Mouse (Mus musculus): ENCODE data around the gene Trabd2b. TPM values are rescaled to one million over a fixed set of nuclear protein-coding genes. Genes with fewer than 3 reads are reported as not detected.

The Trabd2b gene
- polyA plus RNA-seq, 1 experiment from 2014 or later, result 2.0 TPM

DNA sequence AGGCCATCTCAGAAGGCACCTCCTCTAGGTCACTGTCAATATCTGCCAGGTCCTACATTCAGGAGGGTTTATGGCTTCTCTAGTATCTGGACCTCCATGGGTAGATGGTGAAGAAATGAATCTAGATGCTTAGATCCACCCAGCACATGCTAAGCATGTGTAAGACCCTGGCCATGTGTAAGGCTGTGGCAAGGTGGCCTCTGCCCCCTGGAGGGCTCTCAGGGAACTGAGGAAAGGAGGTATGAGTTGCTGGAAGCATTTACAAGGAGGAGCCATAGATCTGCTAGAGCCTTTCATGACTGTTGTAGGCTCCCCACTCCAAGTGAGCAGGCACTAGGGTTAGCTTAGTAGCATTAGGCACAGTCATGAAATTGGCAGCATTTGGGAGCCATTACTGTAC lies 192.6 kb downstream of the Trabd2b start:
- Histone ChIP-seq H3K36me3 (no peaks in the 10 kb centered on the region), H3K4me3 (no peak overlapping the region), H3K9me3 (no peaks in the 10 kb centered on the region), H3K27ac (no peak overlapping the region), H3K9ac (no peak overlapping the region), H3K4me2 (replicated peaks) (no peak overlapping the region), H3K4me1 (peaks cover 29% of the 10 kb centered on the region), H3K27me3 (peaks cover 96% of the 10 kb centered on the region)
- ATAC-seq (ENCODE audit: low FRiP score, low read depth), result peak; percentile 18; the same call in 1 of the 2 replicates

DNA sequence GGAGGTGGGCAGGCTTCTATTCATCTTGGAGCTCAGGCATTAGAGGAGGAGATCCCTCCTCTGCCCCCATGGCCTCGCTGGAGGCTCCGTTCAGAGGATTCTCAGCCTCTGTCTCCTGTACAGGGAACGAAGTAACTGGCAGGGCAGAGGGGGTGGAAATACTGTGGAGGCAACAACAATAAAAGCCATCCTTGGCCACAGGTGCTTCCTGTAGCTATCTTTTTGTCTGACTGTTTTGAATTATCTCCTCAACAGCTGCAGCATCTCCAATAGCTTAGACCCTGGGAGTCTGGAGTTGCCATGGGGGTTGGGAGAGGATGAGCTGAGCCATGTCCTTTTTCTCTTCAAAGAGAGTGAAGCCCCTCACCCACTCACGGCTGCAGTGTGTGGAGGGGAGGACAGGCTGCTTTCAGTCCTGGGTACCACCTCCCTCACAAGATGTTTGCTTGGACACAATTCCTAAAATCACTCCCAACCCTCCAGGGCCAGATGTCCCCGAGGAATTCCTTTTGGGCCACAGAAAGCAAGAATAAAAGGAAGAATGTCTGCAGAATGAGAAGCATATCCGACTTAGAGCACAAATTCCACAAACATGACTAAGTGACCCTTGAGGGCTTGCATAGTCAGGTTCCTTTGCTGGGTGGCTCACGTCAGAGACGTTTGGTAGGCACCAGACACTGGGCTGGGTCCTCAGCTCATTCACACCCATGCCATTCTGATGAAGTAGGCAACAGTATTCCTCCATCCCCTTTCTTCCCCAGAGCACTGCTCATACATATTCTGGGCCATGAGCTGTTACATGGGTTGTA lies 194.9 kb downstream of the Trabd2b start:
- WGBS, result 45% methylated on average over 8 of the region's 8 CpGs
- H3K36me3 ChIP-seq, result no peaks in the 10 kb centered on the region
- peaks cover 84% of the 10 kb centered on the region for H3K27me3 ChIP-seq
- peaks cover 14% of the 10 kb centered on the region for H3K4me1 ChIP-seq
- H3K4me3 ChIP-seq, result no peak overlapping the region
- H3K9me3 ChIP-seq, result no peaks in the 10 kb centered on the region
- no peak overlapping the region for H3K27ac ChIP-seq
- no peak for ATAC-seq (ENCODE audit: low FRiP score, low read depth)
- H3K9ac ChIP-seq, result no peak overlapping the region
- no peak overlapping the region for H3K4me2 ChIP-seq (replicated peaks)

DNA sequence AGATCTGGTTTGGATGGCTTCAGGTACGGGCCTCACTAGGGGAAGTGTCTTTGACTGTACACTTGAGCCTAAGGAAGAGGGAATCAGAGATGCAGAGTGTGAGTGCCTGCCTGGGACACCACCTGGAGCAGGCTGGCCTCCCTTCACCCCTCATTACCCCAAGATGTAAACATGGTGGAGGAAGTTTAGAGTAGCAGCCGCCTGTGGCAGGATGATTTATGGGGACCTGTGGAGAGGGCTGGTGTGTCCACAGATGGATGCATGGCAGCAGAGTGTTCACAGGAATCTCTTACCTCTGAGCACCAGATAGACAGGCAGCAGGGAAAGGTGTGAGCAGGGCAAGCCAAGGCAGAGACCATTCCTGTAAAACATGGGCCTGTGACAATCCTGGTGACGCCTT lies 199.1 kb downstream of the Trabd2b start:
- no peak overlapping the region for H3K4me3 ChIP-seq
- no peaks in the 10 kb centered on the region for H3K36me3 ChIP-seq
- no peaks in the 10 kb centered on the region for H3K9me3 ChIP-seq
- no peak overlapping the region for H3K4me2 ChIP-seq (replicated peaks)
- H3K4me1 ChIP-seq, result peaks cover 25% of the 10 kb centered on the region
- WGBS, result 49% methylated on average over 3 of the region's 3 CpGs
- no peak for ATAC-seq (ENCODE audit: low FRiP score, low read depth)
- peaks cover 45% of the 10 kb centered on the region for H3K27me3 ChIP-seq
- H3K27ac ChIP-seq, result no peak overlapping the region
- H3K9ac ChIP-seq, result no peak overlapping the region

- H3K4me2 ChIP-seq (replicated peaks), result no peak overlapping the region
- peak; percentile 85 for ATAC-seq (ENCODE audit: low FRiP score, low read depth)
- H3K9ac ChIP-seq, result no peak overlapping the region
- H3K27ac ChIP-seq, result peak overlapping the region; percentile 65; the same call in 1 of the 2 replicates
- no peaks in the 10 kb centered on the region for H3K9me3 ChIP-seq
- no peak overlapping the region for H3K4me3 ChIP-seq
- 58% methylated on average over 2 of the region's 2 CpGs for WGBS
- peaks cover 23% of the 10 kb centered on the region for H3K27me3 ChIP-seq
- no peaks in the 10 kb centered on the region for H3K36me3 ChIP-seq
- peaks cover 20% of the 10 kb centered on the region for H3K4me1 ChIP-seq
Observed at GRCm38 (mm10) chr4:114607873-114608272, 201.3 kb downstream of the Trabd2b start.

- no peak for ATAC-seq (ENCODE audit: low FRiP score, low read depth)
- H3K27me3 ChIP-seq, result peaks cover 10% of the 10 kb centered on the region; the same call in 1 of the 2 replicates
- no peaks in the 10 kb centered on the region for H3K36me3 ChIP-seq
- no peak overlapping the region for H3K4me2 ChIP-seq (replicated peaks)
- 76% methylated on average over 4 of the region's 4 CpGs for WGBS
- no peak overlapping the region for H3K9ac ChIP-seq
- peaks cover 26% of the 10 kb centered on the region for H3K4me1 ChIP-seq
- H3K9me3 ChIP-seq, result no peaks in the 10 kb centered on the region
- H3K27ac ChIP-seq, result no peak overlapping the region
- no peak overlapping the region for H3K4me3 ChIP-seq
Observed at GRCm38 (mm10) chr4:114609297-114609696, 202.8 kb downstream of the Trabd2b start.

GRCm38 (mm10) chr4:114611166-114611929 lies 204.8 kb downstream of the Trabd2b start:
- 74% methylated on average over 8 of the region's 8 CpGs for WGBS
- ATAC-seq (ENCODE audit: low FRiP score, low read depth), result peak; percentile 14; the same call in 1 of the 2 replicates

DNA sequence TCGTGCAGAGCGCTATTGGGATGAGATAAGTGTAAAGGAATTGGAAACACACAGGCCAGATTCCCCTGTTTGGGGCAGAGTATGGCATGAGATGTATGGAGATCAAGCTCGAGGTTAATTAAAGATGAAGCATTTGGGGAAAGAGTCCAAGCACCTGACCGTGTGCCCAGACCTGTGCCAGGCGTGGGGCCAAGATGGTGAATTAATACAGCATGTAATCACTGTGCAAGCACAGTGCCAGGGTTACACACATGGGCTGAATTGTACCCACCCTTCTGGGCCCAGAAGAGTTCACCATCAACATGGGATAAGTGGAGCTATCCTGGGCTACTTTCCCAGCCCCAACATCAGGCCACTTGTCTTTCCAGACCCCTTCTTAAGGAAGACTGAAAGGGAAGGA lies 205.5 kb downstream of the Trabd2b start:
- H3K4me1 ChIP-seq, result peaks cover 26% of the 10 kb centered on the region

More at GRCm38 (mm10) chr4:114611166-114611929, 204.8 kb downstream of the Trabd2b start:
- H3K4me1 ChIP-seq, result peaks cover 26% of the 10 kb centered on the region
- no peak overlapping the region for H3K27ac ChIP-seq
- H3K36me3 ChIP-seq, result no peaks in the 10 kb centered on the region
- H3K4me2 ChIP-seq (replicated peaks), result no peak overlapping the region
- H3K4me3 ChIP-seq, result no peak overlapping the region
- peaks cover 12% of the 10 kb centered on the region for H3K27me3 ChIP-seq
- H3K9me3 ChIP-seq, result no peaks in the 10 kb centered on the region
- H3K9ac ChIP-seq, result no peak overlapping the region

GRCm38 (mm10) chr4:114612827-114613226 lies 206.3 kb downstream of the Trabd2b start:
- H3K9me3 ChIP-seq, result no peaks in the 10 kb centered on the region
- H3K9ac ChIP-seq, result no peak overlapping the region
- peaks cover 19% of the 10 kb centered on the region for H3K4me1 ChIP-seq
- ATAC-seq (ENCODE audit: low FRiP score, low read depth), result no peak
- no peak overlapping the region for H3K4me2 ChIP-seq (replicated peaks)
- H3K36me3 ChIP-seq, result no peaks in the 10 kb centered on the region
- peak overlapping the region; percentile 6; the same call in 1 of the 2 replicates for H3K27ac ChIP-seq
- H3K4me3 ChIP-seq, result no peak overlapping the region
- 88% methylated on average over 4 of the region's 4 CpGs for WGBS
- peaks cover 23% of the 10 kb centered on the region for H3K27me3 ChIP-seq

More for the DNA sequence above, 205.5 kb downstream of the Trabd2b start:
- Histone ChIP-seq H3K27me3 (peaks cover 15% of the 10 kb centered on the region), H3K4me2 (replicated peaks) (no peak overlapping the region), H3K36me3 (no peaks in the 10 kb centered on the region), H3K27ac (no peak overlapping the region), H3K4me3 (no peak overlapping the region), H3K9ac (no peak overlapping the region), H3K9me3 (no peaks in the 10 kb centered on the region)
- 0 out of 2 replicates have a peak, but pooled peaks have one; percentile 3 for ATAC-seq (ENCODE audit: low FRiP score, low read depth)
- 65% methylated on average over 5 of the region's 5 CpGs for WGBS

DNA sequence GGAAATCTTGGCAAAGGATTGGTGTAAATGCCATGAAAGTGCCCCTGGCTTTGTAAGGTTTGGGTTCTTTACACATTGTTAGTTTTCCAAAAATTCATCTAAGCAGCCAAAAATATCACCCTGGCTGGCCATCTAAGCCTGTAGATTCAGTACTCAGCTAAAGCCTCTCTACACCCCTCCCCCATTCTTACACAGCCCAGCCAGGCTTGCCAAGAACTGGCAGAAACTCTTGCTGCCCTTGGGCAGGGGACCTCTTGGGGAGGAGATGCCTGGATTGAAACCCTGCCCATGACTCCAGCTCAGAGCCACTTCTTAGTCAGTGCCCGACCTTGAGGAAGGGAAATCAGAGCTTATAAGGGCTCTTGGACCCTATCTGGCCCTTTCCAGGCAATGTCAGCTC lies 207.6 kb downstream of the Trabd2b start:
- Histone ChIP-seq H3K27me3 (peaks cover 24% of the 10 kb centered on the region), H3K4me1 (peaks cover 15% of the 10 kb centered on the region), H3K27ac (no peak overlapping the region), H3K36me3 (no peaks in the 10 kb centered on the region), H3K9me3 (no peaks in the 10 kb centered on the region), H3K9ac (no peak overlapping the region), H3K4me2 (replicated peaks) (no peak overlapping the region), H3K4me3 (no peak overlapping the region)
- ATAC-seq (ENCODE audit: low FRiP score, low read depth), result no peak
- 72% methylated on average over 1 of the region's 1 CpGs for WGBS

GRCm38 (mm10) chr4:114615765-114616164 lies 209.2 kb downstream of the Trabd2b start:
- 92% methylated on average over 4 of the region's 4 CpGs for WGBS
- ATAC-seq (ENCODE audit: low FRiP score, low read depth), result no peak

DNA sequence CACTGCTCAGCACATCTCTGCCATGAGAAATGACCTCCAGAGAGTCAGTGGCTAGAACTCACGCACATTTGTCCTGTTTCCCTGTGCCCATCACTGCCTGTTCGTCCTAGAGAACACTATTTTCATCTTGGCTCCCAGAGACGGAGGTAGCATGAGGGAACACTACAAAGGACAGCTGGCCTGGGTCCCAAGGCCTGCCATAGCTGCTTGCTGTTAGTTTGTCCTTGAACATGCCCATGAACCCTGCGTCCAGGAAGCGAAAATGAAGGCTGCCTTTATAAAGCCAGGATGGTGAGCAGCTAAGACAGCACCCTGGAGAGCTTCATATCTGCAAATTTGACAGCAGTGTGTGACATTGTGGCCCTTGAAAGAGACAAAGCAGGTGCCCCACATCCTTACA lies 216.4 kb downstream of the Trabd2b start:
- Histone ChIP-seq H3K27ac (no peak overlapping the region), H3K27me3 (peaks cover 48% of the 10 kb centered on the region), H3K4me3 (no peak overlapping the region), H3K4me1 (peaks cover 27% of the 10 kb centered on the region), H3K9ac (no peak overlapping the region), H3K9me3 (no peaks in the 10 kb centered on the region), H3K36me3 (no peaks in the 10 kb centered on the region), H3K4me2 (replicated peaks) (no peak overlapping the region)
- WGBS, result 70% methylated on average over 5 of the region's 5 CpGs
- no peak for ATAC-seq (ENCODE audit: low FRiP score, low read depth)

More at GRCm38 (mm10) chr4:114615765-114616164, 209.2 kb downstream of the Trabd2b start:
- Histone ChIP-seq H3K4me1 (peaks cover 15% of the 10 kb centered on the region), H3K4me2 (replicated peaks) (no peak overlapping the region), H3K36me3 (no peaks in the 10 kb centered on the region), H3K9me3 (no peaks in the 10 kb centered on the region), H3K4me3 (no peak overlapping the region), H3K9ac (no peak overlapping the region), H3K27me3 (peaks cover 32% of the 10 kb centered on the region), H3K27ac (no peak overlapping the region)

All from limb, embryonic 13.5 days (tissue).